Mouse (Mus musculus) embryonic fibroblast, embryonic 13.5 days (primary cell): ENCODE data around the gene Fbxo40. TPM values are rescaled to one million over a fixed set of nuclear protein-coding genes. Genes with fewer than 3 reads are reported as not detected.

Source experiments
- H3K27ac ChIP-seq: 2 replicates; pipeline ENCODE4 v1.5.1; 2012; ENCODE audit warnings: low read length, control low read depth, inconsistent platforms; ENCODE audit not compliant: insufficient read depth
- H3K4me1 ChIP-seq: 2 replicates; pipeline ENCODE4 v1.6.1; 2011; ENCODE audit warnings: low read length; ENCODE audit not compliant: control insufficient read depth, insufficient read depth
- H3K4me3 ChIP-seq: 2 replicates; pipeline ENCODE4 v1.5.1; 2011; ENCODE audit warnings: mild to moderate bottlenecking, control low read depth, low read length; ENCODE audit not compliant: insufficient read depth
- CTCF ChIP-seq: IDR thresholded peaks from 2 replicates; pipeline ENCODE4 v1.5.1; 2011; ENCODE audit warnings: mild to moderate bottlenecking, control low read depth, low read length, moderate library complexity, borderline replicate concordance; ENCODE audit not compliant: insufficient read depth
- POLR2A ChIP-seq: IDR thresholded peaks from 2 replicates; pipeline ENCODE4 v1.6.1; 2011; ENCODE audit warnings: low read depth, mild to moderate bottlenecking, control low read depth, low read length, moderate library complexity
- polyA plus RNA-seq: library from polyadenylated mRNA; stranded (reverse); fragments of >200 nt; gene quantifications from 2 replicates; pipeline ENCODE4 v1.2.4, GENCODE M21; 2011; ENCODE audit warnings: low read depth; ENCODE audit not compliant: missing spikeins, insufficient read length

The Fbxo40 gene
- polyA plus RNA-seq, 1 experiment, result not detected

- TF ChIP-seq CTCF (no peak), POLR2A (no peak)
- no peak overlapping the region for H3K27ac ChIP-seq
- no peaks in the 10 kb centered on the region for H3K4me1 ChIP-seq
- H3K4me3 ChIP-seq, result no peak overlapping the region
These were observed 774 bp downstream of the Fbxo40 start for GRCm38 (mm10) chr16:36989493-36989892.

GRCm38 (mm10) chr16:36988066-36988465 lies 2.2 kb downstream of the Fbxo40 start:
- Histone ChIP-seq H3K4me1 (no peaks in the 10 kb centered on the region), H3K27ac (no peak overlapping the region), H3K4me3 (no peak overlapping the region)
- TF ChIP-seq POLR2A (no peak), CTCF (no peak)

GRCm38 (mm10) chr16:36987399-36987798 lies 2.9 kb downstream of the Fbxo40 start:
- Histone ChIP-seq H3K4me3 (no peak overlapping the region), H3K4me1 (no peaks in the 10 kb centered on the region), H3K27ac (no peak overlapping the region)
- TF ChIP-seq CTCF (no peak), POLR2A (no peak)

- Histone ChIP-seq H3K4me3 (no peak overlapping the region), H3K27ac (no peak overlapping the region), H3K4me1 (no peaks in the 10 kb centered on the region)
- TF ChIP-seq CTCF, result no peak
These were observed 4.6 kb downstream of the Fbxo40 start for GRCm38 (mm10) chr16:36985636-36986042.

- Histone ChIP-seq H3K27ac (no peak overlapping the region), H3K4me1 (no peaks in the 10 kb centered on the region), H3K4me3 (no peak overlapping the region)
- TF ChIP-seq CTCF, result no peak
- no peak for TF ChIP-seq POLR2A
These were observed 6.5 kb downstream of the Fbxo40 start for GRCm38 (mm10) chr16:36983796-36984195.

GRCm38 (mm10) chr16:36979127-36979526 lies 11.1 kb downstream of the Fbxo40 start:
- no peak overlapping the region for H3K27ac ChIP-seq
- no peak overlapping the region for H3K4me3 ChIP-seq
- no peak for TF ChIP-seq POLR2A
- no peak for TF ChIP-seq CTCF
- no peaks in the 10 kb centered on the region for H3K4me1 ChIP-seq

- Histone ChIP-seq H3K4me3 (no peak overlapping the region), H3K27ac (no peak overlapping the region), H3K4me1 (no peaks in the 10 kb centered on the region)
- no peak for TF ChIP-seq CTCF
- no peak for TF ChIP-seq POLR2A
These were observed 26.9 kb downstream of the Fbxo40 start for GRCm38 (mm10) chr16:36963415-36963814.

- TF ChIP-seq CTCF (no peak), POLR2A (no peak)
- H3K4me3 ChIP-seq, result no peak overlapping the region
- no peak overlapping the region for H3K27ac ChIP-seq
- no peaks in the 10 kb centered on the region for H3K4me1 ChIP-seq
These were observed 35.2 kb downstream of the Fbxo40 start for GRCm38 (mm10) chr16:36955106-36955505.

GRCm38 (mm10) chr16:36951029-36951428 lies 39.2 kb downstream of the Fbxo40 start:
- H3K27ac ChIP-seq, result no peak overlapping the region
- no peaks in the 10 kb centered on the region for H3K4me1 ChIP-seq
- H3K4me3 ChIP-seq, result no peak overlapping the region
- TF ChIP-seq POLR2A, result no peak
- no peak for TF ChIP-seq CTCF

GRCm38 (mm10) chr16:36949614-36950336 lies 40.5 kb downstream of the Fbxo40 start:
- no peak overlapping the region for H3K27ac ChIP-seq
- TF ChIP-seq POLR2A, result no peak
- TF ChIP-seq CTCF, result no peak
- H3K4me3 ChIP-seq, result no peak overlapping the region
- H3K4me1 ChIP-seq, result no peaks in the 10 kb centered on the region

GRCm38 (mm10) chr16:36947646-36948197 lies 42.5 kb downstream of the Fbxo40 start:
- no peak overlapping the region for H3K27ac ChIP-seq
- TF ChIP-seq CTCF, result no peak
- TF ChIP-seq POLR2A, result no peak
- H3K4me1 ChIP-seq, result no peaks in the 10 kb centered on the region
- H3K4me3 ChIP-seq, result no peak overlapping the region
